Mouse (Mus musculus) E14TG2a.4 (cell line): ENCODE measurements at regions not wholly inside any gene's neighbourhood (a gene's known extent, or its start where the extent isn't known, plus 50 kb on each side); places are given as distances from the start of the nearest gene placed in this dataset.

Experiments used
- H3K27me3 ChIP-seq: 2 replicates; pipeline ENCODE4 v1.6.1; 2014; ENCODE audit warnings: low read length, control low read depth; ENCODE audit not compliant: insufficient read depth
- H3K36me3 ChIP-seq: 2 replicates; pipeline ENCODE4 v1.6.1; 2014; ENCODE audit warnings: low read length, control low read depth; ENCODE audit not compliant: insufficient read depth
- H3K4me1 ChIP-seq: replicated peaks from 2 replicates; pipeline ENCODE4 v1.6.1; 2014; ENCODE audit warnings: low read depth, low read length, control low read depth
- H3K4me3 ChIP-seq: replicated peaks from 2 replicates; pipeline ENCODE4 v1.5.1; 2014; ENCODE audit warnings: mild to moderate bottlenecking, low read length
- H3K9me3 ChIP-seq: 2 replicates; pipeline ENCODE4 v1.6.1; 2014; ENCODE audit warnings: low read length, control low read depth
- CTCF ChIP-seq: conservative IDR thresholded peaks from 2 replicates; pipeline ENCODE4 v1.5.1; 2014; ENCODE audit warnings: low read length
- NANOG ChIP-seq: IDR thresholded peaks from 2 replicates; pipeline ENCODE4 v1.6.1; 2014; ENCODE audit warnings: borderline replicate concordance, low read length, mixed read lengths
- POU5F1 ChIP-seq: IDR thresholded peaks from 2 replicates; pipeline ENCODE4 v1.6.1; 2014; ENCODE audit warnings: low read length, borderline replicate concordance

DNA sequence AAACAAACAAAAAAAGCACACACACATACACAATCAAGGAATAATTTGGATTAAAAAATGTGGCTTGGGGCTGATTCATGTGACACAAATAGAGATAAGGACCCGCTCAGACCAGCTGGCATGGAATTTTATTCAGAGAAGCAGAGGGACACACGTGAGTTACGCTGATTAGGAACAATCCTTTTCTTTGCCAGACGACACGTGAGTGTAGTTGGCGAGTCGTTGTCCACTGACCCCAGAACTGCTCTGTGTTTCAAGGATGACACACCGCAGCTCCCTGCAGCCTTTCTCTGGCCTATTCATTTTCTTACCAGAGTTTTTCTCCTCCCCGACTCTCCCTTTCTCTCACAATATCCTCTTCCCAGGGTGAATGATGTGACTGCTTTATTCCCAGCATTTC is 163.4 kb upstream of the 4933402D24Rik start:
- TF ChIP-seq CTCF (no peak), POU5F1 (no peak), NANOG (no peak)
- H3K9me3 ChIP-seq, result no peaks in the 10 kb centered on the region
- no peaks in the 10 kb centered on the region for H3K27me3 ChIP-seq
- peaks cover 2% of the 10 kb centered on the region; the same call in 1 of the 2 replicates for H3K4me1 ChIP-seq
- H3K36me3 ChIP-seq, result no peaks in the 10 kb centered on the region
- H3K4me3 ChIP-seq, result no peak overlapping the region

GRCm38 (mm10) chr1:63929362-63930125 is 160.5 kb upstream of the 4933402D24Rik start:
- TF ChIP-seq NANOG (no peak), POU5F1 (no peak), CTCF (no peak)
- Histone ChIP-seq H3K36me3 (no peaks in the 10 kb centered on the region), H3K9me3 (no peaks in the 10 kb centered on the region), H3K27me3 (no peaks in the 10 kb centered on the region), H3K4me3 (no peak overlapping the region), H3K4me1 (no peaks in the 10 kb centered on the region)

DNA sequence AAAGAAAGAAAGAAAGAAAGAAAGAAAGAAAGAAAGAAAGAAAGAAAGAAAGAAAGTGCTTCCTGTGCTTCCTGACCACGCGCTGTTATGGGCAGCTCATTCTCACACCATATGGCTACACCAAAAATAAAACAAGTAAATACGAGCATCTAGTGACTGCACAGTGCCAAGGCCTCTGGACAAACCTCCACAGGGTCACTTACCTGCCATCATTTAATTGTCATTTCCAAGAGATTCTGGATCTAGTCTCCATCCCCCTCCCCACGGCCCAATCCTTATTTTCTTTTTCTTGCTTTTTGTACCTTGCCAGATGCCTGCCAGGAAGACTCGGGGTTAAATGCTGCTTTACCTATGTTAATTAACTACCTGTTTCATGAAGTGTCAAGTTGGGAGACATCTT is 159.8 kb upstream of the 4933402D24Rik start:
- Histone ChIP-seq H3K27me3 (no peaks in the 10 kb centered on the region), H3K4me1 (no peaks in the 10 kb centered on the region), H3K9me3 (no peaks in the 10 kb centered on the region), H3K4me3 (no peak overlapping the region), H3K36me3 (no peaks in the 10 kb centered on the region)
- TF ChIP-seq POU5F1 (no peak), CTCF (no peak), NANOG (no peak)

DNA sequence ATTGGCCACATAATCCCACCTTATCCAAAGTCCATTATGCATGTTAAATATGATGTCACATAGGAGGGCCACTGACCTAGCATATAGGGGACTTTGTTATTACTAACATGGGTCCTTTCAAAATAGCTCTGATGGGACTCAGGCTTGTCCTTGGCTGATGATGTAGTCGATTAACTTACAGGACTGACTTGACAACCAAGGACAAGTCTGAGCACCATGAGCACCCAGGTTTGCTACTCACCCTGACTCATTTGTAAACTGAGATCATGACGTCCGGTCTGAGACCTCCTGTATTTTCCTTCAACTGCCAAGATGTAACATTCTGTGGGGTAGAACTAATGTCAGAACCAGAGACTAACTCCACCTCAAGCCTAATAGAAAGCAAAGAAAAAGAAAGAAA is 159.3 kb upstream of the 4933402D24Rik start:
- Histone ChIP-seq H3K27me3 (no peaks in the 10 kb centered on the region), H3K36me3 (no peaks in the 10 kb centered on the region), H3K4me1 (no peaks in the 10 kb centered on the region), H3K4me3 (no peak overlapping the region), H3K9me3 (no peaks in the 10 kb centered on the region)
- no peak for TF ChIP-seq POU5F1
- no peak for TF ChIP-seq CTCF
- no peak for TF ChIP-seq NANOG

DNA sequence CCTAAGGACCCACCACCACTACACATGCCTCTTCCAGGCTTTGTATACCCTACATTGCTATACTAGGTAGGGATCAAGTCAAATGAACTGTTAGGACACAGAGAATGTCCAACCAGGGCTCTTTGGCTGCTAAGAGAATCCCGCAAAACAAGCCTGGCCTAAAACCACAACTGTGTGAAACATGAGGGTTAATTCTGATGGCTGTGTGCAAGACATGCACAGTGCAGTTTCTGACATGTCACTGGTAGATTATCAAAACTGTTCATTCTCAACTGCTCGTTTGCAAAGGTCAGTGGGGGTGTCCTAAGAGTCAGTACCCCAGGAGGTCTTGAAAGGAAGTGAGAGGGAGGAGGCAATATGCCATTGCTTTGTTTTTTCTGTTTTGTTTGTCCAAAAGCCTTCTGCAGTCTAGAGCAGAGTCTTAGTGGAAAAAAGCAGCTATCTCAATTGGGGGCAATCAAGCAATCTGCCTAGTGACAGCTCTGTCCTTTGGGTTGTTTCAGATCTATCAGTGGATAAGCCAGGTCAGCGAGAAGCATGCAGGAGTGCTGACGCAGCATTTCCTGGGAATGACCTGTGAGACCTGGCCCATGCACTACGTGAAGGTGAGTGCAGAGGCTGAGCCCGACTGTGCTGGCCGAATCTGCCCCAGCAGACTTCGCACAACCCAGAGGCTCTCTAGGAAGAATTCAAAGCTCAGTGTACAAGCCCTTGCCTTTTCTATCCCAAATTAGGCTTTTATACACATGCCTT is 151.3 kb upstream of the 4933402D24Rik start:
- H3K4me3 ChIP-seq, result no peak overlapping the region
- TF ChIP-seq NANOG (no peak), CTCF (no peak), POU5F1 (no peak)
- H3K36me3 ChIP-seq, result no peaks in the 10 kb centered on the region
- H3K4me1 ChIP-seq, result peaks cover 5% of the 10 kb centered on the region; the same call in 1 of the 2 replicates
- H3K27me3 ChIP-seq, result no peaks in the 10 kb centered on the region
- no peaks in the 10 kb centered on the region for H3K9me3 ChIP-seq

- TF ChIP-seq CTCF (no peak), NANOG (no peak), POU5F1 (no peak)
Measured at GRCm38 (mm10) chr1:63918200-63918599, 149.1 kb upstream of the 4933402D24Rik start.

GRCm38 (mm10) chr1:63916907-63917650 is 148.0 kb upstream of the 4933402D24Rik start:
- peaks cover 5% of the 10 kb centered on the region; the same call in 1 of the 2 replicates for H3K4me1 ChIP-seq
- no peaks in the 10 kb centered on the region for H3K27me3 ChIP-seq
- no peaks in the 10 kb centered on the region for H3K36me3 ChIP-seq
- no peaks in the 10 kb centered on the region for H3K9me3 ChIP-seq
- TF ChIP-seq POU5F1, result no peak
- no peak for TF ChIP-seq CTCF
- TF ChIP-seq NANOG, result no peak
- no peak overlapping the region for H3K4me3 ChIP-seq

More at GRCm38 (mm10) chr1:63918200-63918599, 149.1 kb upstream of the 4933402D24Rik start:
- Histone ChIP-seq H3K27me3 (no peaks in the 10 kb centered on the region), H3K9me3 (no peaks in the 10 kb centered on the region), H3K36me3 (no peaks in the 10 kb centered on the region), H3K4me3 (no peak overlapping the region), H3K4me1 (peaks cover 5% of the 10 kb centered on the region; the same call in 1 of the 2 replicates)

- no peaks in the 10 kb centered on the region for H3K27me3 ChIP-seq
- no peaks in the 10 kb centered on the region for H3K36me3 ChIP-seq
- no peaks in the 10 kb centered on the region for H3K9me3 ChIP-seq
- no peaks in the 10 kb centered on the region for H3K4me1 ChIP-seq
- H3K4me3 ChIP-seq, result no peak overlapping the region
- TF ChIP-seq CTCF (no peak), POU5F1 (no peak), NANOG (no peak)
Measured at GRCm38 (mm10) chr1:63910765-63911164, 141.7 kb upstream of the 4933402D24Rik start.
